Mouse (Mus musculus): Measurements from ENCODE around the gene Cdcp1.

GRCm38 (mm10) chr9:123207895-123208294, 7.9 kb downstream of the Cdcp1 start:
- no peak for TF ChIP-seq GATA2 (IDR thresholded peaks at IDR 0.05; ENCODE audit: borderline replicate concordance, low read depth, low read length)
- no peak for TF ChIP-seq CTCF (IDR thresholded peaks at IDR 0.05; ENCODE audit: low read depth, low read length)
- TF ChIP-seq GATA1 (IDR thresholded peaks at IDR 0.05; ENCODE audit: borderline replicate concordance, low read length): no peak

All from G1E (cell line).